Mouse (Mus musculus) lung, postnatal 0 days (tissue): ENCODE data around the gene Tchp. TPM values are rescaled to one million over a fixed set of nuclear protein-coding genes. Genes with fewer than 3 reads are reported as not detected.
A peak's percentile ranks its signal among the peaks of the same experiment; 100 is the strongest.

Source experiments
- ATAC-seq: fragments of 200-750 bp; cut with Nextera tagmentation; 2 replicates; pipeline ENCODE4 v1.8.0; 2017; ENCODE audit warnings: moderate library complexity
- DNase-seq: peaks from one replicate; pipeline ENCODE4 v3.0.0-alpha.2; 2016; ENCODE audit warnings: low spot score
- H3K27ac ChIP-seq: fragments of 300-500 bp; sonication (generic); 2 replicates; pipeline ENCODE4 v1.5.1; 2014; ENCODE audit warnings: antibody characterized with exemption, mild to moderate bottlenecking, low read length, mixed read lengths
- H3K27me3 ChIP-seq: fragments of 300-500 bp; sonication (generic); replicated peaks from 2 replicates; pipeline ENCODE4 v1.6.1; 2014; ENCODE audit warnings: low read length, mixed read lengths; ENCODE audit not compliant: insufficient read depth
- H3K36me3 ChIP-seq: fragments of 300-500 bp; sonication (generic); 2 replicates; pipeline ENCODE4 v1.6.1; 2014; ENCODE audit warnings: low read length, mixed read lengths; ENCODE audit not compliant: insufficient read depth
- H3K4me1 ChIP-seq: fragments of 300-500 bp; sonication (generic); 2 replicates; pipeline ENCODE4 v1.6.1; 2014; ENCODE audit warnings: antibody characterized with exemption, low read depth, low read length, mixed read lengths; ENCODE audit not compliant: insufficient read depth
- H3K4me2 ChIP-seq: fragments of 300-500 bp; sonication (generic); replicated peaks from 2 replicates; pipeline ENCODE4 v1.6.1; 2014; ENCODE audit warnings: low read depth, mild to moderate bottlenecking, low read length, moderate library complexity, mixed read lengths
- H3K4me3 ChIP-seq: fragments of 300-500 bp; sonication (generic); 2 replicates; pipeline ENCODE4 v1.5.1; 2014; ENCODE audit warnings: low read depth, low read length
- H3K9ac ChIP-seq: fragments of 300-500 bp; sonication (generic); replicated peaks from 2 replicates; pipeline ENCODE4 v1.6.1; 2014; ENCODE audit warnings: low read depth, mild to moderate bottlenecking
- H3K9me3 ChIP-seq: fragments of 300-500 bp; sonication (generic); 2 replicates; pipeline ENCODE4 v1.6.1; 2016; ENCODE audit warnings: low read length, mixed read lengths
- CTCF ChIP-seq: IDR thresholded peaks from 2 replicates; pipeline ENCODE4 v1.5.1; 2016; ENCODE audit warnings: antibody characterized with exemption, mild to moderate bottlenecking
- EP300 ChIP-seq: IDR thresholded peaks from 2 replicates; pipeline ENCODE4 v1.6.1; 2016; ENCODE audit warnings: antibody characterized with exemption, mild to moderate bottlenecking, control low read depth
- WGBS: fragments of 180-500 bp; shearing (Covaris S2); extraction: QIAGEN DNeasy Blood & Tissue Kit; methylation state at CpG from one replicate; pipeline ENCODE4 v1.1.7; 2014; 5-methylcytosine and 5-hydroxymethylcytosine counted together
- polyA plus RNA-seq: library from polyadenylated mRNA; unstranded; fragments of >200 nt; fragmentation: Nextera tagmentation; extraction: Ambion mirVana; gene quantifications from 2 replicates; pipeline ENCODE4 v1.2.1, GENCODE M21; 2015

Tchp gene
- polyA plus RNA-seq, 1 experiment from 2014 or later, result 10.0 TPM

DNA sequence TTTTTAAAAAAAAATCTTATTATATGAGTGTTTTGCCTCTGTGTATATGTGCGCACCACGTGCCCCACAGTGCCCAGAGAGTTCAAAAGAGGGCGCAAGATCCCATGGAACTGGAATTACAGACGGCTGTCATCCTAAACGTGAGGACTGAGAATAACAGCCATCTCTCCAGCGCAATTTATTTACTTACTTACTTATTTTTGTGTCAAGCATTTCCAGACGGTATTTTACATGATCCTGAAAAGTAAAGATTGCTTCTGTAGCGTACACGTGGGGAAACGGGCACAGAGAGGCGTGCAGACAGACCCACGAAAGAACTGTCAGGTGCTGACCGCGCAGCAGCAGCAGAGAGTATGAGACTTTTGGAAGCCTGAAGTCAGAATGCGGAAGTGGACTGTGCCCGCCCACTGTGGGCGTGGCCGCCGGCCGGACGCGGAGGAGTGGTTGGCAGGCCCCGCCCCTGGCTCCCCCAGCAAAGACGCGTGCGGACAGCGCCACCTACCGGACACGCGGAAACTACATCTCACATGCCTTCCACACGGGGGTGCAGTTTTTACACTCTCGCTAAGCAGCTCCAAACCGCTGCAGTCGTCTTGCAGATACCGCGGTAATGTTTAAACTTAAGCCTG is 40.2 kb upstream of the Tchp start:
- TF ChIP-seq EP300 (peak; percentile 22; the same call in 1 of the 2 replicates), CTCF (peak; percentile 100)
- no peak overlapping the region for H3K9ac ChIP-seq
- WGBS, result 2% methylated on average over 36 of the region's 36 CpGs
- DNase-seq (peak; percentile 97), ATAC-seq (peak; percentile 96)
- H3K36me3 ChIP-seq, result no peaks in the 10 kb centered on the region
- H3K27ac ChIP-seq, result peak overlapping the region; percentile 69
- no peaks in the 10 kb centered on the region for H3K9me3 ChIP-seq
- peak overlapping the region; percentile 50 for H3K4me2 ChIP-seq
- no peaks in the 10 kb centered on the region for H3K4me1 ChIP-seq
- H3K27me3 ChIP-seq, result no peaks in the 10 kb centered on the region
- no peak overlapping the region for H3K4me3 ChIP-seq

DNA sequence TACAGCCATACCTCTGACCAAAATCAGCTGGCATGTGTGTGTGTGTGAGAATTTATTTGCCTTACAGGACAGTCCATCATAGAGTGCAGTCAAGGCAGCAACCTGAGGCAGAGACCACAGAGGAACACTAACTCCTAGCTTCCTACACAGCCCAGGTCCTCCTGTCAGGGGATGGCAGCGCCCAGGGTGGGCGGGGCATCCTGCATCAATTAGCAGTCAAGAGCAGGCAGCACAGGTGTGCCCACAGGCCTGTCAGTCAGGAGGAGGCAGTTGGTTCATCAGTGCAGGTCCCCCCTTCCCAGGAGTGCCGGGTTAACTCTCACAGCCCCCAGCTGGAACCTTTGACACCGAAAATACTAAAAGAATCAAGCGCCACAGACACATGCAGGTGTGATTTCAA is 38.5 kb upstream of the Tchp start:
- Histone ChIP-seq H3K9me3 (no peaks in the 10 kb centered on the region), H3K27ac (no peak overlapping the region), H3K36me3 (0 out of 2 replicates have a peak, but pooled peaks cover 5% of the 10 kb centered on the region), H3K27me3 (no peaks in the 10 kb centered on the region), H3K4me2 (no peak overlapping the region), H3K4me1 (no peaks in the 10 kb centered on the region), H3K9ac (no peak overlapping the region), H3K4me3 (no peak overlapping the region)
- 91% methylated on average over 5 of the region's 5 CpGs for WGBS
- ATAC-seq (no peak), DNase-seq (no peak)
- TF ChIP-seq EP300 (no peak), CTCF (no peak)

DNA sequence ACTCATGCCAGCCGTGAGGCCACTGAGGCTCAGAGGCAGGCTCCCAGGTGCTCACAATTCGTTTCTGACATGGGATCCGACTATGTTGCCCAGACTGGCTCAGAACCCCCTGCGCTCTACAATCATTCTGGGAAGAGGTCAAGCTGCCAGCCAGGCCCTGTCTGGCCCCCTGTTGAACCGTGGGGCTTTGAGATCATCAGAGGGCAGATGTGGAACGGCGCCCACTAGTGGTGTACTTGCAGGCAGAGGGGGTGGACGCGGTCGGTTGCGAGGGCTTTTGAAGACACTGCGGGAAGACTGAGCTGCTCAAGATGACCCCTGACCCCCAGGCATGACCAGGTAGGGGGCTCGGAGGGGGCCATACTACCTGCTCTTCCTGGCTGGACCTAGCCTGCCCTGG is 34.4 kb upstream of the Tchp start:
- no peak overlapping the region for H3K9ac ChIP-seq
- no peak overlapping the region for H3K4me2 ChIP-seq
- TF ChIP-seq EP300 (no peak), CTCF (peak; percentile 30; the same call in 1 of the 2 replicates)
- ATAC-seq (no peak), DNase-seq (no peak)
- no peak overlapping the region for H3K4me3 ChIP-seq
- no peaks in the 10 kb centered on the region for H3K9me3 ChIP-seq
- no peaks in the 10 kb centered on the region for H3K4me1 ChIP-seq
- 86% methylated on average over 13 of the region's 13 CpGs for WGBS
- H3K27me3 ChIP-seq, result no peaks in the 10 kb centered on the region
- H3K27ac ChIP-seq, result no peak overlapping the region
- peaks cover 8% of the 10 kb centered on the region; the same call in 1 of the 2 replicates for H3K36me3 ChIP-seq

GRCm38 (mm10) chr5:114674594-114674993 is 33.0 kb upstream of the Tchp start:
- Histone ChIP-seq H3K9me3 (no peaks in the 10 kb centered on the region), H3K4me1 (no peaks in the 10 kb centered on the region), H3K36me3 (peaks cover 8% of the 10 kb centered on the region; the same call in 1 of the 2 replicates), H3K27ac (no peak overlapping the region), H3K4me3 (no peak overlapping the region), H3K4me2 (no peak overlapping the region), H3K27me3 (no peaks in the 10 kb centered on the region), H3K9ac (no peak overlapping the region)
- no peak for DNase-seq
- ATAC-seq, result no peak
- WGBS, result 81% methylated on average over 8 of the region's 8 CpGs
- TF ChIP-seq EP300 (no peak), CTCF (no peak)

GRCm38 (mm10) chr5:114679841-114680591 is 27.5 kb upstream of the Tchp start:
- DNase-seq (no peak), ATAC-seq (no peak)
- Histone ChIP-seq H3K9ac (0 out of 2 replicates have a peak overlapping the region, but pooled peaks have one; percentile 5), H3K4me1 (peaks cover 3% of the 10 kb centered on the region; the same call in 1 of the 2 replicates), H3K4me3 (no peak overlapping the region), H3K27ac (peak overlapping the region; percentile 68), H3K36me3 (peaks cover 3% of the 10 kb centered on the region; the same call in 1 of the 2 replicates), H3K9me3 (no peaks in the 10 kb centered on the region), H3K4me2 (no peak overlapping the region), H3K27me3 (no peaks in the 10 kb centered on the region)
- TF ChIP-seq CTCF, result no peak
- TF ChIP-seq EP300, result no peak
- WGBS, result 71% methylated on average over 17 of the region's 17 CpGs

GRCm38 (mm10) chr5:114680676-114681285 is 26.8 kb upstream of the Tchp start:
- no peaks in the 10 kb centered on the region for H3K9me3 ChIP-seq
- WGBS, result 29% methylated on average over 19 of the region's 19 CpGs
- peak; percentile 39; the same call in 1 of the 2 replicates for ATAC-seq
- peaks cover 3% of the 10 kb centered on the region; the same call in 1 of the 2 replicates for H3K4me1 ChIP-seq
- peaks cover 3% of the 10 kb centered on the region; the same call in 1 of the 2 replicates for H3K36me3 ChIP-seq
- no peak overlapping the region for H3K4me3 ChIP-seq
- 0 out of 2 replicates have a peak overlapping the region, but pooled peaks have one; percentile 5 for H3K9ac ChIP-seq
- no peak overlapping the region for H3K4me2 ChIP-seq
- H3K27ac ChIP-seq, result peak overlapping the region; percentile 68
- DNase-seq, result peak; percentile 55
- H3K27me3 ChIP-seq, result no peaks in the 10 kb centered on the region
- no peak for TF ChIP-seq CTCF
- no peak for TF ChIP-seq EP300
